ENCODE assay signal across 32 mouse cellular contexts in the genomic region with DNA sequence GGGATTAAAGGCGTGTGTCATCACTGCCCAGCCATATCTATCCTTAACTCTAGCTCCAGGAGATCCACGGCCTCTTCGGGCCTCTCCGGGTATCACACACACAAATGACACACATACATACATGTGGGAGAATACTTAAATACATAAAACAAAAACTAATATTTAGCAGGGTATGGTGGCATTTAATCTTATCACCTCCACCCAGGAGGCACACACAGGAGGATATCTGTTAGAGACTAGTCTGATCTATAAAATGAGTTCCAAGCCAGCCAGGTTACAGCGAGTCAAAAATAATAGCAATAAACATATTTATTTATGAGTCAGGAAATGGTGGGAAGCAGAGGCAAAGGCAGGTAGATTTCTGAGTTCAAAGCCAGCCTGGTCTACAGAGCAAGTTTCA. TPM values are rescaled to one million over a fixed set of nuclear protein-coding genes. Genes with fewer than 3 reads are reported as not detected.
"Had no signal": no experiment of that assay in that cellular context is flagged by ENCODE, and none has a peak within 500 bp of the region (broad histone marks: within the 10 kb centered on the region; RNA-seq: fewer than 3 reads in every experiment).

No protein-coding gene starts in this region.

- H3K36me3 ChIP-seq: heart, embryonic 13.5 days; heart, embryonic 15.5 days; hindbrain, embryonic 13.5 days; hindbrain, embryonic 15.5 days; kidney, embryonic 15.5 days; limb, embryonic 13.5 days; limb, embryonic 15.5 days had no signal

- H3K4me2 ChIP-seq: heart, embryonic 11.5 days; heart, embryonic 13.5 days; heart, embryonic 15.5 days; hindbrain, embryonic 13.5 days; hindbrain, embryonic 15.5 days; kidney, embryonic 15.5 days; limb, embryonic 13.5 days; limb, embryonic 15.5 days had no signal

- H3K27ac ChIP-seq: heart, adult 2 months; heart, embryonic 13.5 days; heart, embryonic 15.5 days; hindbrain, embryonic 13.5 days; hindbrain, embryonic 15.5 days; hindbrain, postnatal 0 days; kidney, embryonic 15.5 days; kidney, postnatal 0 days; limb, embryonic 13.5 days; limb, embryonic 15.5 days had no signal

- H3K9me3 ChIP-seq: heart, embryonic 13.5 days; heart, embryonic 15.5 days; hindbrain, embryonic 13.5 days; hindbrain, embryonic 15.5 days; kidney, embryonic 15.5 days; limb, embryonic 13.5 days; limb, embryonic 15.5 days had no signal

- H3K27me3 ChIP-seq: heart, embryonic 13.5 days; heart, embryonic 15.5 days; hindbrain, embryonic 13.5 days; hindbrain, embryonic 15.5 days; kidney, embryonic 15.5 days; limb, embryonic 13.5 days; limb, embryonic 15.5 days had no signal

- H3K4me3 ChIP-seq: heart, adult 2 months; heart, embryonic 13.5 days; heart, embryonic 15.5 days; hindbrain, embryonic 13.5 days; hindbrain, embryonic 15.5 days; kidney, embryonic 15.5 days; limb, embryonic 13.5 days; limb, embryonic 15.5 days had no signal

- DNase-seq: forebrain, postnatal 0 days; gastrocnemius, postnatal 14 days; gastrocnemius, postnatal 36 days; heart, adult 11 months; heart, adult 2 months; heart, postnatal 14 days; heart, postnatal 36 days; kidney, adult 11 months; kidney, adult 2 months; kidney, adult 9 months; kidney, postnatal 14 days; kidney, postnatal 36 days; layer of hippocampus, adult 9-11 months; layer of hippocampus, postnatal 36 days; left cerebral cortex, postnatal 4 days had no signal

- H3K9ac ChIP-seq: forebrain, postnatal 0 days; heart, embryonic 13.5 days; heart, embryonic 15.5 days; hindbrain, embryonic 13.5 days; hindbrain, embryonic 15.5 days; kidney, embryonic 15.5 days; limb, embryonic 13.5 days; limb, embryonic 15.5 days had no signal

- ATAC-seq: forebrain, postnatal 0 days; hindbrain, postnatal 0 days; intestine, embryonic 16.5 days had no signal

RNA-seq across cellular contexts. Expression of a gene that starts 15.9 kb away (rescaled TPM):
- total RNA-seq: forebrain, postnatal 0 days; gastrocnemius, adult 18-20 months; gastrocnemius, adult 8-10 months; gastrocnemius, postnatal 36 days; heart, adult 2 months; heart, postnatal 14 days; heart, postnatal 36 days; hematopoietic stem cell, adult 5-6 weeks; hindbrain, postnatal 0 days; left cerebral cortex, postnatal 4 days had no signal
- polyA plus RNA-seq: heart, adult 2 months; heart, embryonic 11.5 days; heart, embryonic 13.5 days; heart, postnatal 0 days; hindbrain, embryonic 11.5 days; intestine, embryonic 16.5 days; limb, embryonic 11.5 days had no signal
